Mouse (Mus musculus) kidney, postnatal 14 days (tissue): ENCODE data around the gene M6pr.

Source experiments
- DNase-seq: peaks from one replicate; pipeline ENCODE4 v3.0.0; 2022; ENCODE audit warnings: mixed read lengths

The M6pr gene

GRCm38 (mm10) chr6:122299621-122300133, 8.8 kb upstream of the M6pr start:
- DNase-seq, result no peak

DNA sequence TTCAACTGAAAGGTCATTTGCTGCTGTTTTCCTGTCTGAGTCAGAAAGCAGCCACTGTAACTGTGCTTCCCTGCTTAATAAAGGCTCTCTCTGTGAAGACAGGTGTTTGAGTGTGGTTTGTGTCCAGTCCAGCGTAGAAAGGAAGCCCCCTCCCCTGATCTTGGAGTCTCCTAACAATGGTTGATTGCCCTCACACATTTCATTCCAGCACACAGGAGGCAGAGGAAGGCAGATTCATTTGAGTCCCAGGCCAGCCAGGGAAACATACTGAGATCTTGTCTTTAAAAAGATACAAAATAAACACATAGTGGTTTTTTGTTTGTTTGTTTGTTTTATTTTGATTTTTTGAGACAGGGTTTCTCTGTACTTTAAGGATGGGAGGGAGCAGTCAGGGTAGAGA, 6.4 kb upstream of the M6pr start:
- DNase-seq, result no peak

GRCm38 (mm10) chr6:122302661-122303060, 5.9 kb upstream of the M6pr start:
- no peak for DNase-seq

- DNase-seq, result no peak
These were observed 5.0 kb upstream of the M6pr start for GRCm38 (mm10) chr6:122303526-122303925.

- peak; percentile 78 for DNase-seq
These were observed 4.2 kb upstream of the M6pr start for GRCm38 (mm10) chr6:122304355-122304754.

GRCm38 (mm10) chr6:122304790-122305555, 3.5 kb upstream of the M6pr start:
- DNase-seq, result no peak

- no peak for DNase-seq
These were observed 1.8 kb upstream of the M6pr start for GRCm38 (mm10) chr6:122306707-122307106.

DNA sequence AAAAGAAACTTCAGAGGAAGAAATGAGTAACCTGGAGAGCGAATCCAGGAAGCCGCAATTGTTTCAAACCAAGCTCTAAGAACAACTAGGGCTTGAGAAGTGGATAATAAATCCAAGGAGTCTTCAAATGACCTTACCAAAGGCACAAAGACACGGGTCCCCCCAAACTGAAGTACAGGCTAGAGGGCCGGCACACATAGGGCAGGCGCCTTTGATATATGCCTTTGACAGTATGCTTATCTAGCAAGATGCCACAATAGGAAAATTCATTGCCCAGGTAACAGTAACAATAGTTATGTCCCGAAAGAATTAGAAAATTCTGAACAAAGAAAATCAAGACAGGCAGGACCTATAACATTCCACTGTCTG, 400 bp upstream of the M6pr start:
- DNase-seq, result no peak

DNA sequence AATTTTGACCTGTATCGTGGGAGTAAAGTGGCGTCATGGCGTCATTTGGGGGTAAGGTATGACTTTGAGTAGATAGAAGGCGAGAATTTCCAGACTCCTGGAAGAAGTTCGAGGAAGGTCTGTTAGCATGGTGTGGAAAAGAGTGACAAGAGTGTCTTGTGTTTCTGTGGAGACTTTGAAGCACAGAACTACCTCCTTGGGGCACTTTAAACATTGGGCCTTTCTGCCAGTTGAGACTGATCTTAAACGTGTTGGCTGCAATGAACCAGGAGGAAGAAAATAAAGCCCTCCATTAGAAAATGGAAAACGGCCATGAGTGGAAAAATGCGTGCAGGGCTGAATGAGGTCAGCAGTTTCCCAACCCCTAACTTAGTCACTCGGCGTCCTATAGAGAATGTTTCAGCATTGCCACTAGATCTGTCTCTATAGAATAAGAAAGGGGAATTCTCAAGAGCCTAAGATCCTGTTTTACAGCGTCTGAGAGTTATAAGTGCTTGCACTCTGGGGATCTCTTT, 983 bp downstream of the M6pr start:
- DNase-seq, result no peak

GRCm38 (mm10) chr6:122310187-122310820, 1.8 kb downstream of the M6pr start:
- no peak for DNase-seq

GRCm38 (mm10) chr6:122318726-122319125, 10.2 kb downstream of the M6pr start:
- no peak for DNase-seq

GRCm38 (mm10) chr6:122325361-122325975, 16.9 kb downstream of the M6pr start:
- DNase-seq, result no peak

GRCm38 (mm10) chr6:122333081-122333612, 24.6 kb downstream of the M6pr start:
- no peak for DNase-seq

DNA sequence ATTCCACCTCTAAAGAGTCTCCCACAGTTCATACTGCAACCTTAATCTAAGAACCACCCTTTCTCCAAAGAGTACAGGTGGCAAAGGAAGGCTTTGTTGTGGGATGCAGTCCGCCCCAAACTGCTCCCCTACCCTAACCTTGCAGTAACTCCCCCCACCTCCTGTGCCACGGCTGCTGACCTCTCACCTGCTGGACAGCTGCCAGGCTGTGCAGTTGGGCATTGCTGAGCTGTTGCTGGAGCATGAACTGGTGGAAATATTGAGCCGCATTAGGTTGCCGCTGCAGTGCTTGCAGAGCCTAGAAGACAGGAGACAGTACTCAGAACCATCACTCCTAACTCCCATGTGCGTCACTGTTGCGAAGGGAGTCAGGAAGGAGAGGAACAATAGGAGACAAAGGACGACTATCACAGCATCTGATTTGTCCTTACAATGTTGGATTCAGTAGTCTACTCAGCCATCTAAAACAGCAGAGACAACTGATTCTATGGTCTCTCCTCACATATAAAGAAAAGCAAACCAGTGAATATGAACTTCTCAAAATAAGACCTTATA, 26.3 kb downstream of the M6pr start:
- DNase-seq, result peak; percentile 35

GRCm38 (mm10) chr6:122337546-122337945, 29.0 kb downstream of the M6pr start:
- DNase-seq, result peak; percentile 17

DNA sequence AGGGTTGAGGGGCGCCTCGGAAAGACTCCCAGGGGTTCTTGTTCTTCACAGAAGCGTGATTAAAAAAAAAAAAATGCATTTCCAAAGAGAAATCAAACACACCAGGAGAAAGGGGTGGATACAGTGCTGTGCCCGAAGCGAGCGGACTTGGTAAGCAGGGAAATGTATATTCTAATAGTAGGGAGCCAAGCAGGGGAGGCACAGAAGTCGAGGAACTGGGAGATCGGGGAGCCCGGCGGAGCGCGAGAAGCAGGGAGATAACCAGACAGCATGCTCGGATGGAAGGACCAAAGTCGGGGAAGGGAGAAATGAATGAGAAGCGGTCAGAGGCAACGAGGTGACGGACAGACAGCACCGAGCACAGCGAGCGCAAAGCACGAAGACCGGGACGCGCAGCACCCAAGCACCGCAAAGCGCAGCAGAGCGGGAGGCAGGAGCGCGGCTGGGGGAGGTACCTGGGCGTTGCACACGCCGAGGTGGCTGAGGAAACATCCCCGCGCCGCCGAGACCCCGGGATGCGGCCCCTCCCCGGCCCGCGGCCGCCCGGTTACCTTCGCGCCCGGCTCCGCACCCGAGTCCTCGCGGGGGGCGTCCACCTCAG, 30.6 kb downstream of the M6pr start:
- DNase-seq, result peak; percentile 78

DNA sequence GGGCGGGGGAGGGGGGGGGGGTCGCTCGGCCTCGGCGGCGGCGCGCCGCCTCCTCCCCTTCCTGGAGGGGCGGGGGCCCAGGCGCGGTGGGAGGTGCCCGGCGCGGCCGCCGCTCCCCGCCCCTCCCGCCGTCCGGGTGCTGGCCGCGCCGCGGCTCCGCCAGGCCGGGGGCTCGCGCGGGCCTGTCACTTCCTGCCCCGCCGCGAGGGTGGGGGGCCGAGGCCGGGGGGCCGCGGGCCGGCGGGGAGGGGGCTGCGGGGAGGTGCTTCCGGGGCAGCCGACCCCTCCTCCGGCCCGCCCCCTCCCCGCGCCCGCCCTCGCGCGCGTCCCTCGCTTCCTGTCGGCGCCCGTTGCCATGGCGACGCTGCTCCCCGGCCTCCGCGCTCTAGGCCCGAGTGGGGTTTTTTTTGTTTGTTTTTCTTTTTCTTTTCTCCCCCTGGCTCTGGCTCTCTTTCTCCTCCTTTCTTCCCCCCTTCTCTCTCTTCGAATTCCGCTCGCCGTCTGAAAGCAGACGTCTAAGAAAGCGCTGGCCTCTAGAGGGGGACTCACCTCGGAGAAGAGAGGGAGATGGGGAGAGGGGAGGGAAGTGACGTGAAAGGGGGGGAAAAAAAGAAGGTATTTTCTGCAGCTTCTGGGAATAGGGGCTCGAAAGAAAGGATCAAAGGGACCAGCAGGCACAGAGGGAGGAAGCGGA, 31.3 kb downstream of the M6pr start:
- peak; percentile 93 for DNase-seq

DNA sequence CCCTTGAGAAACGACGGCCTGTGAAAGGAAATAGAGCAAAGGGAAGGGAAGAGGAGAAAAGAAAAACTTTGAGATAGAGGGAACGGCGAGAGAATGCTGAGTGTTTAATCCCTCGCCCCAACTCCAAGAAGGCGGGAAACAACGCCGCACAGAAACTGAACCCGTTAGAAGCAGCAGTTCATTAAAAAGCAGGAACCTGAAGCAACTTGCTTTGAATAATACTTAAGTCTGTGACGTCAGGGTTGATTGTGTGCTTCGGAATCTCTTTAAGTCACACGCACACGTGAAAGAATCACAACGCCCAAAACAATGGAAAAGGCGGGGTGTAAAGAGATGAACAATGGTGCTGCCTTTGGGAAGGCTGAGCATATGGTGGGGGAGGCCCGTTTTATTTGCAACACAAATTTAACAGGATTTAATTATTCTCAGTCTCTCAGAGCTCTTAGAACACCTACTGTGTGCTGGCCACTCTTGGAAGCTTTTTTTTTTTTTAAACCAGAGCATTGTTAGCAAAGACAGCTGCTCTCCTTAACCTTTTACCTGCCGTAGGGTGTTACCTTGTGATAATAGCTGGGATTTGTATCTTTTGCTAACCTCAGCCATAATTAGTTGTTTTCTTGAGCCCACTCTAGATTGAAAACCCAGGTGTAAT, 32.0 kb downstream of the M6pr start, which contains the start of gene Phc1:
Gene Phc1, minus strand, starts transcription at position 213 of the 652 bp plus-strand sequence.
- DNase-seq, result no peak

- peak; percentile 36 for DNase-seq
These were observed 32.7 kb downstream of the M6pr start for GRCm38 (mm10) chr6:122341038-122341810.

GRCm38 (mm10) chr6:122342125-122342524, 33.6 kb downstream of the M6pr start:
- no peak for DNase-seq

DNA sequence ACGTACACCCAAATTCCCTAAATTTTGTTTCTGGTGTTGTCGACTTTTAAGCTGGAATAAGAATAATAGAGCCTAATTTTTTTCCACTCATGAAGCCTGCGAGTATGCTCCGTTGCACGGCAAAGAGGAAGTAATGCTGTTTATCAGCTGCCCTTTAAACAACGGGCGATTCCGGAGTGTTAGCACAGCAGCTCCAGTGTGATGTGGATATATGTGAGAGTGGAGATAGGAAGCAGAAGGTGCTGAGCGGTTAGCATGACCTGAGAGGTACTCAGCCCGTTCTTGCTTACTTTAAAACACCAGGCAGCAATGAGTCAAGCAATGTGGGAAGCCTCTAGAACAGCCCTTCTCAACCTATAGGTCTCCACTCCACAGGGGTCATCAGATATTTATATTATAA, 35.2 kb downstream of the M6pr start:
- no peak for DNase-seq
